Mouse (Mus musculus): ENCODE measurements around the gene Pds5b. TPM values are rescaled to one million over a fixed set of nuclear protein-coding genes. Genes with fewer than 3 reads are reported as not detected.
"Not testable (repeated sequence)": the region's sequence is repeated elsewhere in the genome, so short reads cannot be mapped to it uniquely, and the experiment has no call there.

Pds5b gene
- total RNA-seq, 1 experiment from 2014 or later: 27.9 TPM

- DNase-seq: peak; percentile 28
Observed at GRCm38 (mm10) chr5:150702714-150703113, 29.2 kb downstream of the Pds5b start.

- DNase-seq: not testable (repeated sequence)
Observed at GRCm38 (mm10) chr5:150706651-150707050, 33.1 kb downstream of the Pds5b start.

GRCm38 (mm10) chr5:150707181-150707580 lies 33.6 kb downstream of the Pds5b start:
- not testable (repeated sequence) for DNase-seq

GRCm38 (mm10) chr5:150711503-150711902 lies 38.0 kb downstream of the Pds5b start:
- DNase-seq: no peak

GRCm38 (mm10) chr5:150713431-150713830 lies 39.9 kb downstream of the Pds5b start:
- DNase-seq: no peak

GRCm38 (mm10) chr5:150717775-150718174 lies 44.2 kb downstream of the Pds5b start:
- peak; percentile 36 for DNase-seq

GRCm38 (mm10) chr5:150724641-150725040 lies 51.1 kb downstream of the Pds5b start:
- no peak for DNase-seq

GRCm38 (mm10) chr5:150737028-150737427 lies 63.5 kb downstream of the Pds5b start:
- not testable (repeated sequence) for DNase-seq

- no peak for DNase-seq
Observed at GRCm38 (mm10) chr5:150739311-150739710, 65.8 kb downstream of the Pds5b start.

GRCm38 (mm10) chr5:150740597-150740996 lies 67.1 kb downstream of the Pds5b start:
- DNase-seq: no peak

- no peak for DNase-seq
Observed at GRCm38 (mm10) chr5:150756623-150757022, 83.1 kb downstream of the Pds5b start.

GRCm38 (mm10) chr5:150772403-150772802 lies 98.9 kb downstream of the Pds5b start:
- no peak for DNase-seq

- DNase-seq: no peak
Observed at GRCm38 (mm10) chr5:150773083-150773482, 99.5 kb downstream of the Pds5b start.

- no peak for DNase-seq
Observed at GRCm38 (mm10) chr5:150788261-150788660, 114.7 kb downstream of the Pds5b start.

- no peak for DNase-seq
Observed at GRCm38 (mm10) chr5:150789039-150789438, 115.5 kb downstream of the Pds5b start.

GRCm38 (mm10) chr5:150794181-150794580 lies 120.6 kb downstream of the Pds5b start:
- DNase-seq: no peak

- no peak for DNase-seq
Observed at GRCm38 (mm10) chr5:150800056-150800455, 126.5 kb downstream of the Pds5b start.

- no peak for DNase-seq
Observed at GRCm38 (mm10) chr5:150814111-150814990, 140.8 kb downstream of the Pds5b start.

- no peak for DNase-seq
Observed at GRCm38 (mm10) chr5:150815400-150815799, 141.9 kb downstream of the Pds5b start.

GRCm38 (mm10) chr5:150816775-150817174 lies 143.2 kb downstream of the Pds5b start:
- no peak for DNase-seq

- DNase-seq: no peak
Observed at GRCm38 (mm10) chr5:150818041-150818440, 144.5 kb downstream of the Pds5b start.

- no peak for DNase-seq
Observed at GRCm38 (mm10) chr5:150818886-150819285, 145.3 kb downstream of the Pds5b start.

- no peak for DNase-seq
Observed at GRCm38 (mm10) chr5:150819520-150819919, 146.0 kb downstream of the Pds5b start.

- DNase-seq: no peak
Observed at GRCm38 (mm10) chr5:150821152-150821551, 147.6 kb downstream of the Pds5b start.
